Mouse (Mus musculus): ENCODE measurements around the gene Adm2. TPM values are rescaled to one million over a fixed set of nuclear protein-coding genes. Genes with fewer than 3 reads are reported as not detected.

The Adm2 gene
- polyA plus RNA-seq, 2 experiments: 0.52 to 0.74 TPM

- Histone ChIP-seq H3K9me3 (ENCODE audit: control insufficient read depth, low read length) (no peaks in the 10 kb centered on the region), H3K4me3 (replicated peaks; ENCODE audit: low read length) (peak overlapping the region; percentile 89), H3K27me3 (ENCODE audit: control insufficient read depth, insufficient read depth, low read length) (no peaks in the 10 kb centered on the region), H3K4me2 (replicated peaks; ENCODE audit: low read depth, low read length, severe bottlenecking) (peak overlapping the region; percentile 77), H3K9ac (ENCODE audit: low read depth, low read length, severe bottlenecking) (peak overlapping the region; percentile 83), H3K27ac (replicated peaks; ENCODE audit: low read depth, low read length) (no peak overlapping the region), H3K36me3 (ENCODE audit: control insufficient read depth, insufficient read depth, low read length) (peaks cover 49% of the 10 kb centered on the region), H3K4me1 (ENCODE audit: control insufficient read depth, insufficient read depth, low read length) (peaks cover 18% of the 10 kb centered on the region)
- ATAC-seq (ENCODE audit: low FRiP score, low read depth): no peak
- no peak for TF ChIP-seq POLR2A (IDR thresholded peaks at IDR 0.05; ENCODE audit: borderline replicate concordance, extremely low read depth, insufficient read depth, insufficient read length)
- DNase-seq (ENCODE audit: low spot score): no peak
- 84% methylated on average over 6 of the region's 7 CpGs for WGBS
Observed at GRCm38 (mm10) chr15:89354455-89354854, 31.9 kb downstream of the Adm2 start.

- Histone ChIP-seq H3K4me2 (replicated peaks; ENCODE audit: low read depth, low read length, severe bottlenecking) (peak within 1 kb of the TSS; percentile 77), H3K9ac (ENCODE audit: low read depth, low read length, severe bottlenecking) (peak within 1 kb of the TSS; percentile 83), H3K4me1 (ENCODE audit: control insufficient read depth, insufficient read depth, low read length) (peaks cover 18% of the 10 kb centered on the region), H3K36me3 (ENCODE audit: control insufficient read depth, insufficient read depth, low read length) (peaks cover 46% of the 10 kb centered on the region), H3K9me3 (ENCODE audit: control insufficient read depth, low read length) (no peaks in the 10 kb centered on the region), H3K4me3 (replicated peaks; ENCODE audit: low read length) (peak within 1 kb of the TSS; percentile 89), H3K27ac (replicated peaks; ENCODE audit: low read depth, low read length) (peak within 1 kb of the TSS; percentile 89), H3K27me3 (ENCODE audit: control insufficient read depth, insufficient read depth, low read length) (no peaks in the 10 kb centered on the region)
- peak; percentile 51; the same call in 1 of the 2 replicates for TF ChIP-seq POLR2A (IDR thresholded peaks at IDR 0.05; ENCODE audit: borderline replicate concordance, extremely low read depth, insufficient read depth, insufficient read length)
- under 1% methylated on average over 60 of the region's 64 CpGs for WGBS
- DNase-seq (ENCODE audit: low spot score): peak; percentile 95
- peak; percentile 94 for ATAC-seq (ENCODE audit: low FRiP score, low read depth)
Observed at GRCm38 (mm10) chr15:89355241-89356187, 33.0 kb downstream of the Adm2 start, which contains the start of the genes Lmf2 and Ncaph2. Gene Lmf2 (minus strand): TSS chr15:89355659. Gene Ncaph2 (plus strand): TSS chr15:89355719.

GRCm38 (mm10) chr15:89356372-89356771, 33.9 kb downstream of the Adm2 start:
- WGBS: under 1% methylated on average over 15 of the region's 15 CpGs
- ATAC-seq (ENCODE audit: low FRiP score, low read depth): peak; percentile 73
- H3K4me1 ChIP-seq (ENCODE audit: control insufficient read depth, insufficient read depth, low read length): peaks cover 18% of the 10 kb centered on the region
- peak overlapping the region; percentile 83 for H3K9ac ChIP-seq (ENCODE audit: low read depth, low read length, severe bottlenecking)
- no peaks in the 10 kb centered on the region for H3K9me3 ChIP-seq (ENCODE audit: control insufficient read depth, low read length)
- peak overlapping the region; percentile 59 for H3K4me2 ChIP-seq (replicated peaks; ENCODE audit: low read depth, low read length, severe bottlenecking)
- H3K27me3 ChIP-seq (ENCODE audit: control insufficient read depth, insufficient read depth, low read length): no peaks in the 10 kb centered on the region
- DNase-seq (ENCODE audit: low spot score): peak; percentile 96
- peak overlapping the region; percentile 89 for H3K4me3 ChIP-seq (replicated peaks; ENCODE audit: low read length)
- H3K36me3 ChIP-seq (ENCODE audit: control insufficient read depth, insufficient read depth, low read length): peaks cover 47% of the 10 kb centered on the region
- peak overlapping the region; percentile 89 for H3K27ac ChIP-seq (replicated peaks; ENCODE audit: low read depth, low read length)
- no peak for TF ChIP-seq POLR2A (IDR thresholded peaks at IDR 0.05; ENCODE audit: borderline replicate concordance, extremely low read depth, insufficient read depth, insufficient read length)

GRCm38 (mm10) chr15:89358784-89359183, 36.3 kb downstream of the Adm2 start:
- Histone ChIP-seq H3K27me3 (ENCODE audit: control insufficient read depth, insufficient read depth, low read length) (no peaks in the 10 kb centered on the region), H3K27ac (replicated peaks; ENCODE audit: low read depth, low read length) (no peak overlapping the region), H3K36me3 (ENCODE audit: control insufficient read depth, insufficient read depth, low read length) (peaks cover 44% of the 10 kb centered on the region), H3K9ac (ENCODE audit: low read depth, low read length, severe bottlenecking) (no peak overlapping the region), H3K9me3 (ENCODE audit: control insufficient read depth, low read length) (no peaks in the 10 kb centered on the region), H3K4me2 (replicated peaks; ENCODE audit: low read depth, low read length, severe bottlenecking) (no peak overlapping the region), H3K4me3 (replicated peaks; ENCODE audit: low read length) (no peak overlapping the region), H3K4me1 (ENCODE audit: control insufficient read depth, insufficient read depth, low read length) (peaks cover 18% of the 10 kb centered on the region)
- ATAC-seq (ENCODE audit: low FRiP score, low read depth): no peak
- 87% methylated on average over 3 of the region's 3 CpGs for WGBS
- TF ChIP-seq POLR2A (IDR thresholded peaks at IDR 0.05; ENCODE audit: borderline replicate concordance, extremely low read depth, insufficient read depth, insufficient read length): no peak
- DNase-seq (ENCODE audit: low spot score): no peak

- Histone ChIP-seq H3K27me3 (ENCODE audit: control insufficient read depth, insufficient read depth, low read length) (no peaks in the 10 kb centered on the region), H3K36me3 (ENCODE audit: control insufficient read depth, insufficient read depth, low read length) (peaks cover 80% of the 10 kb centered on the region), H3K4me3 (replicated peaks; ENCODE audit: low read length) (no peak overlapping the region), H3K4me1 (ENCODE audit: control insufficient read depth, insufficient read depth, low read length) (no peaks in the 10 kb centered on the region), H3K27ac (replicated peaks; ENCODE audit: low read depth, low read length) (no peak overlapping the region), H3K9me3 (ENCODE audit: control insufficient read depth, low read length) (no peaks in the 10 kb centered on the region), H3K4me2 (replicated peaks; ENCODE audit: low read depth, low read length, severe bottlenecking) (no peak overlapping the region), H3K9ac (ENCODE audit: low read depth, low read length, severe bottlenecking) (no peak overlapping the region)
- 83% methylated on average over 7 of the region's 7 CpGs for WGBS
- no peak for TF ChIP-seq POLR2A (IDR thresholded peaks at IDR 0.05; ENCODE audit: borderline replicate concordance, extremely low read depth, insufficient read depth, insufficient read length)
- DNase-seq (ENCODE audit: low spot score) (no peak), ATAC-seq (ENCODE audit: low FRiP score, low read depth) (no peak)
Observed at GRCm38 (mm10) chr15:89363051-89363450, 40.5 kb downstream of the Adm2 start.
